Mouse (Mus musculus) cortical plate, adult 2 months (tissue): ENCODE data around the gene Prss56. TPM values are rescaled to one million over a fixed set of nuclear protein-coding genes. Genes with fewer than 3 reads are reported as not detected.

Experiments
- H3K27ac ChIP-seq: fragments of 200-500 bp; 2 replicates; pipeline ENCODE4 v1.5.1; 2012; ENCODE audit warnings: low read length, control low read depth, inconsistent platforms; ENCODE audit not compliant: insufficient read depth
- H3K4me1 ChIP-seq: fragments of 200-500 bp; 2 replicates; pipeline ENCODE4 v1.6.1; 2011; ENCODE audit warnings: low read length; ENCODE audit not compliant: control insufficient read depth, insufficient read depth
- H3K4me3 ChIP-seq: fragments of 200-500 bp; 2 replicates; pipeline ENCODE4 v1.5.1; 2011; ENCODE audit warnings: mild to moderate bottlenecking, low read length, control low read depth; ENCODE audit not compliant: insufficient read depth
- CTCF ChIP-seq: fragments of 200-500 bp; IDR thresholded peaks from 2 replicates; pipeline ENCODE4 v1.5.1; 2011; ENCODE audit warnings: mild to moderate bottlenecking, control low read depth, low read length; ENCODE audit not compliant: insufficient read depth; ENCODE audit errors: extremely low read depth
- POLR2A ChIP-seq: fragments of 200-500 bp; IDR thresholded peaks from 2 replicates; pipeline ENCODE4 v1.6.1; 2011; ENCODE audit warnings: mild to moderate bottlenecking, low read length, control low read depth; ENCODE audit not compliant: insufficient read depth; ENCODE audit errors: extremely low read depth
- polyA plus RNA-seq: library from polyadenylated mRNA; depleted of rRNA; stranded (reverse); fragments of >200 nt; gene quantifications from 2 replicates; pipeline ENCODE4 v1.2.3, GENCODE M21; 2012

Prss56 gene
- polyA plus RNA-seq, 1 experiment: 0.40 TPM

- Histone ChIP-seq H3K4me3 (no peak overlapping the region), H3K4me1 (no peaks in the 10 kb centered on the region), H3K27ac (no peak overlapping the region)
- TF ChIP-seq CTCF (no peak), POLR2A (no peak)
These were observed 18.8 kb upstream of the Prss56 start for GRCm38 (mm10) chr1:87164164-87164795.

GRCm38 (mm10) chr1:87164796-87165184 is 18.3 kb upstream of the Prss56 start:
- TF ChIP-seq CTCF: no peak
- TF ChIP-seq POLR2A: no peak
- H3K4me3 ChIP-seq: no peak overlapping the region
- no peak overlapping the region for H3K27ac ChIP-seq
- H3K4me1 ChIP-seq: no peaks in the 10 kb centered on the region

- TF ChIP-seq POLR2A: no peak
- TF ChIP-seq CTCF: no peak
- Histone ChIP-seq H3K4me1 (no peaks in the 10 kb centered on the region; the same call in 1 of the 2 replicates), H3K27ac (no peak overlapping the region), H3K4me3 (no peak overlapping the region)
These were observed 12.7 kb upstream of the Prss56 start for GRCm38 (mm10) chr1:87170458-87170857.

- H3K27ac ChIP-seq: no peak overlapping the region
- H3K4me3 ChIP-seq: no peak overlapping the region
- H3K4me1 ChIP-seq: no peaks in the 10 kb centered on the region; the same call in 1 of the 2 replicates
- TF ChIP-seq POLR2A (no peak), CTCF (no peak)
These were observed 11.8 kb upstream of the Prss56 start for GRCm38 (mm10) chr1:87171312-87171711.

GRCm38 (mm10) chr1:87172316-87172715 is 10.8 kb upstream of the Prss56 start:
- no peak overlapping the region for H3K4me3 ChIP-seq
- TF ChIP-seq CTCF (no peak), POLR2A (no peak)
- H3K4me1 ChIP-seq: no peaks in the 10 kb centered on the region; the same call in 1 of the 2 replicates
- H3K27ac ChIP-seq: no peak overlapping the region

GRCm38 (mm10) chr1:87174006-87174955 is 8.8 kb upstream of the Prss56 start:
- no peaks in the 10 kb centered on the region; the same call in 1 of the 2 replicates for H3K4me1 ChIP-seq
- no peak for TF ChIP-seq POLR2A
- TF ChIP-seq CTCF: peak; percentile 43; the same call in 1 of the 2 replicates
- H3K4me3 ChIP-seq: no peak overlapping the region
- no peak overlapping the region for H3K27ac ChIP-seq

- Histone ChIP-seq H3K4me3 (no peak overlapping the region), H3K4me1 (no peaks in the 10 kb centered on the region; the same call in 1 of the 2 replicates), H3K27ac (no peak overlapping the region)
- TF ChIP-seq CTCF (no peak), POLR2A (no peak)
These were observed 7.2 kb upstream of the Prss56 start for GRCm38 (mm10) chr1:87175852-87176292.

GRCm38 (mm10) chr1:87180896-87181295 is 2.2 kb upstream of the Prss56 start:
- TF ChIP-seq POLR2A: no peak
- TF ChIP-seq CTCF: no peak
- Histone ChIP-seq H3K4me1 (no peaks in the 10 kb centered on the region), H3K27ac (no peak overlapping the region), H3K4me3 (no peak overlapping the region)

- Histone ChIP-seq H3K4me3 (no peak overlapping the region), H3K27ac (no peak overlapping the region), H3K4me1 (no peaks in the 10 kb centered on the region)
- no peak for TF ChIP-seq CTCF
- TF ChIP-seq POLR2A: no peak
These were observed 1.1 kb downstream of the Prss56 start for GRCm38 (mm10) chr1:87183998-87184750.

- Histone ChIP-seq H3K27ac (no peak overlapping the region), H3K4me1 (no peaks in the 10 kb centered on the region), H3K4me3 (no peak overlapping the region)
- TF ChIP-seq POLR2A (no peak), CTCF (peak; percentile 74)
These were observed 1.6 kb downstream of the Prss56 start for GRCm38 (mm10) chr1:87184751-87185139.
